Mouse (Mus musculus) cerebellum, postnatal 4 days (tissue): ENCODE measurements around the gene Pde4a.
"Not testable (repeated sequence)": the region's sequence is repeated elsewhere in the genome, so short reads cannot be mapped to it uniquely, and the experiment has no call there.

ENCODE experiments used
- DNase-seq, 2 experiments: peaks; one replicate each; pipeline ENCODE4 v3.0.0; 2022; ENCODE audit warnings: low spot score in 2 of 2, mixed read lengths in 1 of 2

Pde4a gene

DNA sequence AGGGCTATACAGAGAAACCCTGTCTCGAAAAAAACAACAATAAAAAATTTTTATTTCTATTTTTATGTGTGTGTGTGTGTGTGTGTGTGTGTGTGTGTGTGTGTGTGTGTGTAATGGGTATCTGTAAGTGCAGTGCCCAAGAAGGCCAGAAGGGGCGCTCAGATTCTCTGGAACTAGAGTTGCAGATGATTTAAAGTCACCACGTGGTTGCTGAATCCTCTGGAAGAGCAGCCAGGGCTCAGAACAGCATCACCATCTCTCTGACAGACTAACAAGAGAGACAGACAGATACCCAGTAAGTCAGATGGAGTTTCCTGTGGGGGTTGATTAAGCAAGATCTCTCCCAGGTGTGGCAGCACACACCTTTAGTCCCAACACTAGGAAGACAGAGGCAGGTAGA lies 54.3 kb downstream of the Pde4a start:
- DNase-seq = no peak

DNA sequence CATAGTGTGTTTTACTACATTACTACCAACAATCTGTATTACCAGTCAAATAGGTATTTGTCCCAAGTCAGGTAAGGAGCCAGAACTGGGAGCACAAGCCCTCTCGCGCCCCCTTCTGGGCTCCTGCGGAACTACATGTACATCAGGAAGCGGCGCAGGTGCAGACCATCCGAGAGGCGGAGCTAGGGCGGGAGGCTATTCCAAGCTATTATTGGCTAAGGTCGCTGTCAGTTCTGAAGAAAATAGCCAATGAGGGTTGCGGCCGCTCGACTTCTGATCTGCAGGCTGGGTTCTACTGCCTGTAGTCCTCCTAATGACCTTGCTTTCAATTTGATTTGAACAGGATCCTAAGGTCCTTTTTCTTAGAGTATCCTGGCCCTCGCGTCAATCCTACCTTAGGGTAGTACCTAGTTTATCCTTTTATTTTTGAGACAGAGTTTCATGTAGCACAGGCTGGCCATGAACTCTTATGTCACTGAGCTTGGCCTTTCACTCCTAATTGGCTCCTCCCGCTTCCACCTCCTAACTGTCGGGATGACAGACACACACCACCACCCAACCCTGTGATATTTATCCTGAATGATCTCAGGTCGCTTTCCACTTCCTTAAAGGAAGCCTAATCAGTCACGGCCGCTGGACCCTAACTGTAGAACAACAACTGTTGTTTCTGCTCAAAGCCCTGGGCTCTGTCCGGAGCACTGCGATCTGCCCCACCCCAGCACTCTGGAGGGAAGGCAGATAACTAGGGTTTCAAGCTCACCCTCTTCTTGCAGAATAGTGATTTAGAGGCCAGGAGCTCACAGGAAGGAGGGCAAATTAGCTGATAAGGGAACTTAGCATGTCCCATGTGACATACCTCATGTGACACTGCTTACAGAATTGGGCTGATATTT lies 55.2 kb downstream of the Pde4a start:
- DNase-seq = peak; percentile 85 to 95

DNA sequence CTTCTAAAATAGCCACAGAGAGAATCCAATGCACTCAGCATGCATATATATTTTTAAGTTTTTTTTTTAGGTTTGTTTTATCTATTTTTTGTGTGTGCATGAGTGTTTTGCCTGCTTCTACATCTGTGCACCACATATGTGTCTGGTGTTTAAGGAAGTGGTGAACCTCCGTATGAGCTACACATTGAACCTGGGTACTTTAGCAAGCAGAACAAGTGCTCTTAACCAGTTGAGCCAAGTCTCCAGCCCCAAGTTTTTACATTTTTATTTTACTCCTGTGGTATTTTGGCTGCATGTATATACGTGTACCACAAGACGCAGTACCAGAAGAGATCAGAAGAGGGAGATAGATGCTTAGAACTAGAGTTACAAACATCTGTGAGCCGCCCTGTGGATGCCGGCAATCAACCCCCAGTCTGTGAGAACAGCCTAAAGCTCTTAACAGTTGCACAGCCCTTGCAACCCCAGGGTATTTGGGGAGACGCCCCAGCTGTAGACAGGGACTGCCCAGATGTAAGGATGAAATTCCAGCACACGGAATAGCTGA lies 55.9 kb downstream of the Pde4a start:
- DNase-seq = no peak

DNA sequence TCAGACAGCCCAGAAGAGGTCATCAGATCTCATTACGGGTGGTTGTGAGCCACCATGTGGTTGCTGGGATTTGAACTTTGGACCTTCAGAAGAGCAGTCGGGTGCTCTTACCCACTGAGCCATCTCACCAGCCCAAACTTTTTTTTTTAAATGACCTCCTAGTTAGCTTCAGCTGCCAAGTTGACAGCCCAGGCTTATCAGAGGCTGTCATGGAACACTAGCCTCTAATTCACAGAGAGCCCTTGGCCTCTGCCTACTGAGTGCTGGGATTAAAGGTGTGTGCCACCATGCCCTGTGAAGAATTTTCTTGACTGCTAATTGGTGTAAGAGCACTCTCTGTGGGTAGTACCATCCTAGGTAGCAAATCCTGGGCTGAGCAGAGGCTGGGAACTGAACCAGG lies 58.0 kb downstream of the Pde4a start:
- not testable (repeated sequence) for DNase-seq

DNA sequence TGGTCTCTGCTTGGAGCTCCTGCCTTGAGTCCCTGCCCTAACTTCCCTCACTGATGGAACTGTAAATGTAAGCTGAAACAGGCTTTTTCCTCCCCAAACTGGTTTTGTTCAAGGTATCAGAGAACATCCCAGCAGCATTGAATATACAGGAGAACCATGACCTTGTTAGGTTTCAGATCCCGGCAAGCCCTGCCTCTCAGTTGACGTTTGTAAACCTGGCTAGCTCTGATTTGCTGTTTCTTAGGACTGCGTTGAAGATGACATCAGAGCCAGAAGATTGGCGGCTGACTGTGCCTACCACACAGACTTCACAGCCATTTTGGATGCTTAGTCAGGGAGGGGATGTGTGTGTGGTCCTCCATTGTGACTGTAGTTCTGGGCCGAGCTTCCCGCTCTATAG lies 58.4 kb downstream of the Pde4a start:
- DNase-seq = no peak

DNA sequence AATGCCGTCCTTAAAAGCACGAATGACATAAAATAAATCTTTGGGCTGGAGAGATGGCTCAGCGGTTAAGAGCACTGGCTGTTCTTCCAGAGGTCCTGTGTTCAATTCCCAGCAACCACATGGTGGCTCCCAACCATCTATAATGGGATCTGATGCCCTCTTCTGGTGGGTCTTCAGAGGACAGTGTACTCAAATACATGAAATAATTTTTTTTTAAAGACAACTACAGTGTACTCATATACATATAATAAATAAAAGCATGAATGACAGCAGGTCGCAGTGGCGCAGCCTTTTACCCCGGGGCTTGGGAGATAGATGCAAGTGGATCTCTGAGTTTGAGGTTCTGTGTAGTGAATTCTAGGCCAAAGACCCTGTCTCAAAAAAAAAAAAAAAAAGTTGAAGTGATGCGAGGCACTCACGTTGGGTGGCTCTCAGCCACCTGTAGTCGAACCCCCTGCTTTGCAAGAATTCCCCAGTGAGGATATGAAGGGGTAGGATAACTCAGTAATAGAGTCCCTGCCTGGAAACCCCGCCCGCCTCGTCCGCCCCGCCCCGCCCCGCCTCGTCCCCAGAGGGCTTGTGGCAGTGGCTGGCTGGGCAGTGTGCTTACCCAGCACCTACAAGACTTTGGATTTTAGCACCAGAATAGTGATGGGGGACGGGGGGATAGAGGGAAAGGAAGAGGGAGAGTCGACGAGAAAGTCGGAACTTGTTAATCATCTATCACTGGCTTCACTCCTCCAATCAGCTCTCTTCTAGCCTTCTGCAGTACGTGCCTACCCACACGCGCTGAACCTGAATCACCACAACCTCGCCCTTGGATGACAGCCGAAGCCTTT lies 59.3 kb downstream of the Pde4a start:
- DNase-seq = no peak

DNA sequence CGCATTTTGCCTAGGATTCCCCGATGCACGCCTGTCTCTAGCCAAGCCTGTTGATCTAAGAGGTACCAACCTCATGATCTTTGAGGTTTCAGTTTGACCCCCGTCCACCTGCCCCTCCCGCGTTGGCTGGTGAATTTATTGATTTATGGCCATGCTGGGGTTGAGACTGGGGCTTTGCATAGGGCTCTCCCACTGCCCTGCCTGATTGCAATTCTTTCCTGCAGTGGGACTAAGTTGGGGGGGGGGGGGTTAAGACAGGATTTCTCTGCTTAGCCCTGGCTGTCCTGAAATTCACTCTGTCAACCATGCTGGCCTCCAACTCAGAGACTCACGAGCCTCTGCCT lies 59.9 kb downstream of the Pde4a start:
- DNase-seq = no peak

DNA sequence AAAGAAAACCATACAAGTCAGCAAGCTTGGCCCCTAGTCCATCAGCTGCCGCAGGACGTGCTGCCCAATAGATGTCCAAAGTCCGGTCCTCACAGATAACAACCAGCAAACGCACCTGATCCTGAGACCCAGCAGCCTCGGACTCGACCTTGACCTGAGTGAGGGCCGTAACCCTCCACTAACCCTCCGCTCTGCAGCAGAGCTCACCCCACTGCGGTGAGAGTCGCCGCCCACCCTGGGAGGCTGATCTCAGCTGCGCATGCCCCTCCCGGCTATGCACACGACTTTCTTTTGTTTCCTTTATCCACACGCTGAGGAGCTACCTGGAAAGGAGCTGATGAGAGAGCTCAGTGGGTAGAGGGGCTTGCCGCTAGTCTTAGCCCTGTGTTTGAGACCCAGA lies 61.8 kb downstream of the Pde4a start:
- DNase-seq = no peak

DNA sequence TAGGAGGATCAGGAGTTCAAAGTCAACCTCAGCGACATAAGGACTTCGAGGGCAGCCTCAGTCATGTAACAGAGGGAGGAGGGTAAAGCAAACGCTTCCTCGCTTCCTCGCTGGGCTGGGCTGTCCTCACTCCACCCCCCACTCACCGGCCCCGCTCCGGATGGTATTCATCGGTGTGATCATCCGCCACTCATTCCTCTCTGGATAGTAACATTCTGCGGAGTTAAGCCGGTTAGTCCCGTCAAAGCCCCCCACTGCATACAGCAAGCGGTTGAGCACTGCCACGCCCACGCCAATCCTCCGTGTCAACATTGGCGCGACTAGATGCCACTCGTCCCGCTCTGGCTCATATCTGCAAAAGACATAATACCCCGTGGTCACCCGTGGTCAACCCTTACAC lies 66.0 kb downstream of the Pde4a start:
- no peak for DNase-seq

DNA sequence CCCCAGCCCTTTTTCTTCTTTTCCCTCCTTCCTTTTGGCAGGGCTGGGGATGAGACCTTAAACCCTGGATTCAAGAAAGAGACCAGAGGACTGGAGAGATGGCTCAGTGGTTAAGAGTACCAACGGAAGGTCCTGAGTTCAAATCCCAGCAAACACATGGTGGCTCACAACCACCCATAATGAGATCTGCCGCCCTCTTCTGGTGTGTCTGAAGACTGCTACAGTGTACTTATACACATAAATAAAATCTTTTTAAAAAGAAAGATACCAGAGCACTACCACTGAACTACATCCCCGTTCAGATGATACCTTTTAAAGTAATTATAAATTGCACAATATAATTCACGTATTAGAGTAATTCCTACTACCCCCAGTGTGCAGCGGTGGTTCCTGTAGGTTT lies 67.4 kb downstream of the Pde4a start:
- DNase-seq = no peak

DNA sequence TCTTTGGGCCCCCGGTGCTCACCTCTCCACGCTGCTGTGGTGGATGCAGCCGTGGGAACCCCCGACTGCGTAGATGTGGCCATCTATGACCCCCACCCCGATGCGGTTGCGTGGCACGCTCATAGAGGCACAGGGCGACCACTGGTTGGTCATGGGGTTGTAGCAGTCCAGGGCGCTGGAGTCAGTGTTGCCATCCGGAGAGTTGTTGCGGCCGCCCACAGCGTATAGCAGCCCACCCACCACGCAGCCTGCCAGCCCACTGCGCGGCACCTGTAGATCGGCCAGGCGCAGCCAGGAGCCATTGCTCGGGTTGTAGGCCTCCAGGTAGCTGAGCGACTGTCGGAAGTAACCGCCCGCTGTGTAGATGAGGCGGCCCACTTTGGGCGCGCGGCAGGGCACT lies 67.9 kb downstream of the Pde4a start:
- DNase-seq = no peak

DNA sequence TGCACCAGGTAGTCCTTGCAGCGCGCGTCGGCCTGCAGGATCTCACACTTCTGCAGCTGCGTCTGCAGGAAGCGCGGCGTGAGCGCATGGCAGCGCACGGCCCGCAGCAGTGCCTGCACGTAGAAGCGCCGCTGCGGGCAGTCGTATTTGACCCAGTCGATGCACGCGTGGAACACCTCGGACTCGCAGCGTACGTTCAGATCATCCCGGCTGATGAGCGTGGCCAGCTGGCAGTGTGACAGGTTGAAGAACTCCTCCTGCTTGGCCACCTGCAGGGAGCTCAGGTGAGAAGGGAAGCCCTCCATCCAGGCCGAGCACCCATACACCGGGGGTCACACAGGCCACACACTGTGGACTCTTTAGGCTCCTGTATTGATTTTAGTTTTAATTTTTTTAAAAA lies 68.3 kb downstream of the Pde4a start:
- DNase-seq = no peak

DNA sequence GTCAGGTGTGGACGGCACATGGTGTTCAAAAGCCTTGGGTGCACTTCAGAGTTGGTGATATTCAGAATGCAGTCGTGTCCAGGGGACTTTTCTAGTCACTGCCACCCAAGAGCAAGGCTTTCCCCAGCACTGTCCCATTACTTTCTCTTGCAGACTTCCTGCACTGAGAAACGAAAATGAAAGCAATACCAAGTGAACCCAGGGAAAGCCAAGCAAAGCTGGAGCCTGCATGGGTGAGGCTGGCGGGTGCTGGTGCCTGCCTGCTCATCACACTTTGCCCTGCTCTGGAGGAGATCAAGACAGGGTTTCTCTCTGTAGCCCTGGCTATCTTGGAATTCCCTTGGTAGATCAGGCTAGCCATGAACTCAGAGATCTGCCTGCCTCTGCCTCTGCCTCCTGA lies 69.8 kb downstream of the Pde4a start:
- no peak for DNase-seq

DNA sequence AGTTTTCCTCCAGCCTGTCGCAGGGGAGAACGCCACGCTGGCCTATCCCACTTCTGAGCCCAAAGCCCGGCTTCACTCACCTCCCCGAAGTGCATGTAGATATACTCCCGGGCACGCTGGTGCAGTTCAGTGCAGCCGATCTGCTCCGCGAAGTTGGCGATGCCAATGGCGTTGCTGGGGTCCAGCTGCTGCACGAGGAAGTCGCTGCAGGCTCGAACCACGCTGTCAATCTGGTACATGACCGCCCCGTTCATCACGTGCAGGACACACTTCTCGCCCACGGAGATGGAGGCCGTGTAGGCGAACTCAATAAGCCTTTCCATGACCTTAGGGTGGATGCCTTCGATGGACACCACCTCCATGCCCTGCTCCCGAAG lies 71.5 kb downstream of the Pde4a start:
- no peak for DNase-seq

DNA sequence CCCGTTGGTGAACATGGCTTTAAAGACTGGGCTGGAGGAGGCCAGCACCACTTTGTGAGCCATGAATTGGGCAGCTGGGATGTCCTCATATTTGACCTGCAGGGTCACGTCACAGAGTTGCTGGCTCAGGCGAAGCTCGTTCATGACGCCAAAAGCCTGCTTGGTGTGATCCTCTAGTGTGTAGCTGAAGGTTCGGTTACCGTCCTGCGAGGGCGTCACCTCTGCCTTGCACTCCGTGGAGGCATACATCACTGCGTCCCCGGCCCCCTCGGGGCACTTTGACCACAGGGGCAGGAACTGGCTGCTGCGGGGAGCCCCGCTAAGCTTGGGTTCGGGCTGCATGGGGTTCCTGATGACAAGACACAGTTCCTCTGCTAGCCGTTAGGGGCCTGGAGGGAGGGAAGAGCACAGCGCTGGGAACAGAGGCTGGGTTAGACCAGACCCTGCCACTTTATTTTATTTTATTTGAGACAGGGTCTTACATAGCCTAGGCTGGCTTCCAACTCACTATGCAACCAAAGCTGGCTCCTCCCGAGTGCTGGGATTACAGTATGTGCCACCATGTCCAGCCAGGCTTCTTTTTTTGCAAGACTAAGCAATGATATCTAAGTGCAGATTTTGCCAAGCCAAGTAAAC lies 72.0 kb downstream of the Pde4a start:
- peak in 1 of 2 experiments; percentile 39 for DNase-seq

DNA sequence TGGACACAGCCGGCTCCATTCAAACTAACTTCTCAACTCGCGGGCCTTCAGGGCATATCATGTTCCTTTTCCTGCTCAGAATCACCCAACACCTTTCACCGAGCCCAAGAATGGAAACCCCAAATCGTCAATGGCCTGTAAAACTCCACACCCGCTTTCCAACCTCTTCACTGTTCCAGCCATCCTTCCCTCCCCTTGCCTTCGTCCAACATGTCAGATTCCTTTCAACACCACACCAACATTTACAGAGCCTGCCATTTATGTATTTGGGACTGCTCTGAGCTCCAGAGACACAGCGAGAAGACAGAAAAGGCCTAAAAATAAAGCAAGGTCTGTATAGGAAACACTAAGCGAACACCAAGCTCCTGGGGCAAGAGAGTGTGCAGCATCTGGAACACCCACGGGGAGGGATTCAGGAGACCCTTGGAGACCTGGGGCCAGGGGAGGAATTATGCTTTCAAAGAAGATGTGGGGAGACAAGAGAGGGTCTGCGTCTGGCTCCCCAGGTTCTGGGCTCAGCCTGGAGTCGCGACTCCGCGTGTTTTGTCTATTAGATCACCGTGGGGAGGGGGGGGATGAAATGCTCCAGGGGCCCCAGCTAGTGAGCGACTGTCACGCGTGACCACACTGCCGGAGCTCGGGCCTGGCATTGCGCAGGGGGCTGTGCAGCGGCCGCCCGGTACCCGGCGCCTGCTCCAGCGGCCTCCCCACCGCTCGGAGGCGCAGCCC lies 72.7 kb downstream of the Pde4a start:
- no peak for DNase-seq

DNA sequence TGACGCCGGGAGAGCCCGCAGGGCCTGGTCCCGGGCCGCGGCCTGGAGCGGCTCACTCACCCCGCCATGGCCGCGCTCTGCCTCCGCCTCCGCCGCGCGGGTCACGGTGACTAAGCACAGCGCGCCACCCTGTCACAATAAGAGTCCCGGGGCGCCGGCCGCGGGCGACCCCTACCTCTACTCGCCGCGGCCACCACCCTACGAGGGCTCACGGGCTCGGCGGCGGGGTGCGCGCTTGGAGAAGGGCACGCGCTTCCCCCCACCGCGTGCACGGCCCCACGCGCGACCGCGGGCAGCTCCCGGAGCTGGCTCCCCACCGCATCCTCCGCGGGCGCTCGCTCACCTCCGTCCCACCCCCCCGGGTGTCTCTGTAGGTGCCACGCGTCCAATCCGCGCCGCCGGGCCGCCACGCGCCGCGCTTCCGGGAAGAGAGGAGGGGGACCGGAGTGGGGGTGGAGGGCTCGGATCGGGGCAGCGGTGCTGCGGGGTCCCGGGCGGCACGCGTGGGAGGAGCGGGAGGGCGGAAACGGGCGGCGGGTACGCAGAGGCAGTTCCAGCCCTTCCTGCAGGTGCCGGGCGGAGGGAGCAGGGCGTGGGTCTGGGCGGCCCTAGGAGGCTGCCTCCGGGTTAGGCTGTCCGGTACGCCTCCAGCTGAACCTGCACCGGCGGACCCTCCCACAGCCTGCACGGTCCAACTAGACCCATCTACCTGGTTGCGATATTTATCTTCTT lies 73.4 kb downstream of the Pde4a start, which contains the start of gene Keap1:
Gene Keap1, minus strand, starts transcription at position 629 of the 732 bp plus-strand sequence.
- peak; percentile 56 to 76 for DNase-seq

DNA sequence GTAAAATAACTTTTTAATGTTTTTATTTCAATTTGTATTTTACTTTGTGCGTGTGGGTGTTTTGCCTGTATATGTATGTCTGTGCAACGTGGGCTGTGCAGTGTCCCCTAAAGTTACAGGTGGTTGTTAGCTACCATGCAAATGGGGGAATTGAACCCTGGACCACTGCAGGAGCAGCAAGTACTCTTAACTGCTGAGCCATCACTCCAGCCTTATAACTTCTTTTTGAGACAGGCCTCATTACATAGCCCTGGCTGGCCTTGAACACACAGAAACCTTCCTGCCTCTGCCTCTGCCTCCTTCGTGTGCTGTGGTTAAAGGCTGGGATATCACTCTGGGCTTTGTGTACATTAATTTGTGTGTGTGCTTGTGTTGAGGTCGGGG lies 73.9 kb downstream of the Pde4a start:
- DNase-seq = no peak

DNA sequence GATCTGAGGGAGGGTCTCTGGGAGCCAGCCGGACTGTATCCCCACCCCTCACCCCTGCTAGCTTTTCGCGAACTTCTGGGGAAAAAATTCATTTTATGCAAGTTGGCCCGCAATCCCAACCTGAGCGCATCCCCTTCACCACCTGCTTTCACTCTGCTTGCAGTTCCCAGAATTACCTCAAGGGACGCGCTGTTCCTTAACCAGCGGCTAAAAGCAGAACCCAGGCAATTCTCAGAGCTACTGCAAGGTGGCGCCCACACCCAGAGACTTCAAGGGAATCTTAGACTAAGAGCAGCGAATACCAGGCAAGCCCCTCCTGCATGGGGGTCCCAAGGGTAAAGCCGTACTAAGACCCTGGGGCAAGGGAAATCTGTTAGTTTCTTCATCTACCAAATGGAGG lies 75.8 kb downstream of the Pde4a start:
- peak; percentile 67 to 85 for DNase-seq

DNA sequence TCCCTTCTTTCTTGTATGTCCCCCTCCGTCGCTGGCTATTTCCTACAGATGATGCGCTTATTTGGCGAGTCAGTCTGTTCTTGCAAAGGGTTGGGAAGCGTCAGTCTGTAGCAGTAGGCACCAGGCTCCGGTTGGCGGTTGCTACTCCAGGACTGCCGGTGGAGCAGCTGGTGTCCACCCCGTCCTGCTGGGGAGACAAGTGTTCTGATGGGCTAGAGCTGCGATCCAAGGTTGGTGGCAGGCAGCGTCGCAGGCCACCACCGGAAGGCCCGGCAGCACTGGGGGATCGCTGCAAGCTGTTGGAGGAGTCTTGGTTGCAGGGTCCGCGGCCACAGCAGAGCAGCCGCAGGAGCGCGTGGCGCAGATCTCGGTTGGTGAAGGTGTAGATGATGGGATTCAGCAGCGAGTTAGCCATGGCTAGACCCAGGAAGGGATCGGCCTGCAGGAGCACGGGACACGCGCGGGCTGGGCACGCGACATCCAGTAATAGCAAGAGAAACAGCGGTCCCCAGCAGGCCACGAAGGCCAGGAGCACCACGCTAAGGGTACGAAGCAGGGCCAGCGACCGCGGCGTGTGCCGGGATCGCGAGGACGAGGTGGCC lies 78.4 kb downstream of the Pde4a start:
- peak in 1 of 2 experiments; percentile 25 for DNase-seq
